Mouse (Mus musculus) lung, embryonic 16.5 days (tissue): ENCODE data around the gene Golim4. TPM values are rescaled to one million over a fixed set of nuclear protein-coding genes. Genes with fewer than 3 reads are reported as not detected.

Experiments
- ATAC-seq: fragments of 200-750 bp; cut with Nextera tagmentation; 2 replicates; pipeline ENCODE4 v1.8.0; 2017; ENCODE audit warnings: low read depth, mild to moderate bottlenecking, moderate library complexity
- H3K27ac ChIP-seq: fragments of 300-500 bp; sonication (generic); 2 replicates; pipeline ENCODE4 v1.5.1; 2014; ENCODE audit warnings: mild to moderate bottlenecking, control low read depth, low read length
- H3K27me3 ChIP-seq: fragments of 300-500 bp; sonication (generic); 2 replicates; pipeline ENCODE4 v1.6.1; 2014; ENCODE audit warnings: low read depth, low read length, mixed read lengths; ENCODE audit not compliant: control insufficient read depth, insufficient read depth
- H3K36me3 ChIP-seq: fragments of 300-500 bp; sonication (generic); 2 replicates; pipeline ENCODE4 v1.6.1; 2014; ENCODE audit warnings: low read length; ENCODE audit not compliant: control insufficient read depth, insufficient read depth
- H3K4me1 ChIP-seq: fragments of 300-500 bp; sonication (generic); replicated peaks from 2 replicates; pipeline ENCODE4 v1.6.1; 2014; ENCODE audit warnings: low read length, mixed read lengths; ENCODE audit not compliant: control insufficient read depth, insufficient read depth
- H3K4me2 ChIP-seq: fragments of 300-500 bp; sonication (generic); 2 replicates; pipeline ENCODE4 v1.6.1; 2014; ENCODE audit warnings: low read depth, low read length, control low read depth
- H3K4me3 ChIP-seq: fragments of 300-500 bp; sonication (generic); 2 replicates; pipeline ENCODE4 v1.5.1; 2014; ENCODE audit warnings: mild to moderate bottlenecking, low read length, control low read depth
- H3K9ac ChIP-seq: fragments of 300-500 bp; sonication (generic); 2 replicates; pipeline ENCODE4 v1.6.1; 2014; ENCODE audit warnings: low read length, control low read depth
- H3K9me3 ChIP-seq: fragments of 300-500 bp; sonication (generic); 2 replicates; pipeline ENCODE4 v1.6.1; 2016; ENCODE audit warnings: low read length; ENCODE audit not compliant: control insufficient read depth
- WGBS: fragments of 180-500 bp; shearing (Covaris S2); extraction: QIAGEN DNeasy Blood & Tissue Kit; methylation state at CpG from one replicate; pipeline ENCODE4 v1.1.7; 2014; 5-methylcytosine and 5-hydroxymethylcytosine counted together
- polyA plus RNA-seq: library from polyadenylated mRNA; unstranded; fragments of >200 nt; fragmentation: Nextera tagmentation; extraction: Ambion mirVana; gene quantifications from 2 replicates; pipeline ENCODE4 v1.2.1, GENCODE M21; 2015

Golim4 gene
- polyA plus RNA-seq, 1 experiment from 2014 or later = 51.9 TPM

DNA sequence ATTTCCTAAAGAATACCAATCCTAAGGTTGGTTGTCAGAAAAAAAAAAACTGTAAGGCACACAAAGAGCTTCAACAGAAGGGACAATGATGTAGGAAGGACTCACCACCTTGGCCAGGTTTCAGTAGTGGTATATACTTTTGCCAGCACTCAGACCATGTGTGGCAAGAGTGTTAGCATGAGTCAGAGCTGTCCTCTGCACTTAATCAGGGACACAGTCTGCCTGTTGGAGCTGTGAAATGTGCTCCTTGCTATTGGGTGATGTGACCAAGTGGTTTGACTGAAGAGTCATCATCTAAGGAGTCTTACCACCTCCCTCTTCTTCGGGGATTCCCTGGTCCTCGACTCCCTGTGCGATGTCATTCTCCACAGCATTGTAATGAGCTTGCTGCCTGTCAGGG lies 65.2 kb downstream of the Golim4 start:
- Histone ChIP-seq H3K27me3 (no peaks in the 10 kb centered on the region), H3K4me3 (no peak overlapping the region), H3K36me3 (peaks cover 16% of the 10 kb centered on the region), H3K9ac (no peak overlapping the region), H3K9me3 (no peaks in the 10 kb centered on the region), H3K27ac (no peak overlapping the region), H3K4me1 (no peaks in the 10 kb centered on the region), H3K4me2 (no peak overlapping the region)
- 90% methylated on average over 3 of the region's 3 CpGs for WGBS
- ATAC-seq = no peak

DNA sequence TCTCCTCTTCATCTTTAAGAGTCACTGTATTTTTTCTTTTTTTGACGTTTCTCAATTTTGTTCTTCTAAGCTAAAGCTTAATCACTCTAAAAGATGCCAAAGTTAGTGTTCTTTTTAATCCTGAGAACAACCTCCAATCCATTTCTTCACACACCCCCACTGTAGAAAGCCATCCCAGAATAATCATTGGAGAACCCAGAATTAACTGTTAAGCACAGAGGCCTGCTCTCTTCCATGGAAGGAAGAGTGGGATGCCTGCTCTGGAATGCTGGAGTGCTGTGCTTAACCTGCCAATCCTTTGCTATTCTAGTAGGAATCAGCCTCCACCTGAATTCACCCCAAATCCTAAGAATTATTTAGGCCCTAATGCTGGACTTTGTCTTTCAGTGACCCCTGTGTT lies 67.4 kb downstream of the Golim4 start:
- no peaks in the 10 kb centered on the region for H3K4me1 ChIP-seq
- H3K9ac ChIP-seq = no peak overlapping the region
- H3K27me3 ChIP-seq = no peaks in the 10 kb centered on the region
- no peaks in the 10 kb centered on the region for H3K9me3 ChIP-seq
- WGBS = 97% methylated on average over 1 of the region's 1 CpGs
- H3K27ac ChIP-seq = no peak overlapping the region
- no peak overlapping the region for H3K4me2 ChIP-seq
- H3K36me3 ChIP-seq = peaks cover 20% of the 10 kb centered on the region
- no peak overlapping the region for H3K4me3 ChIP-seq
- no peak for ATAC-seq

DNA sequence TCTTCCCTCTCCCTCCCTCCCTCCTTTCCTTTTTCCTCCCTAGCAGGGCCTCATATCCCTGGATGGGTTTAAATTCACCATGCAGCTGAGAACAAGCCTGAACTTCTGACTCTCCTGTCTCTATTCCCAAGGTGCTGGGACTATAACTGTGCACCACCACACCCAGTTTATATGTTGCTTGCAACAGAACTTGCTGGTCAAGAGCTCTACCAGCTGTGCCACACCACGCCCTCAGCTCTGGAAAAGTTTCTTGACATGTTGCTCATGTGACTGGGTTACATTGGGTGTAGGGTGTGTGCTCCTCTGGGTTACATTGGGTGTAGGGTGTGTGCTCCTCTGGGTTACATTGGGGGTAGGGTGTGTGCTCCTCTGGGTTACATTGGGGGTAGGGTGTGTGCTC lies 75.2 kb downstream of the Golim4 start:
- no peak overlapping the region for H3K4me2 ChIP-seq
- H3K36me3 ChIP-seq = peaks cover 17% of the 10 kb centered on the region
- H3K27ac ChIP-seq = no peak overlapping the region
- no peak overlapping the region for H3K4me3 ChIP-seq
- no peak for ATAC-seq
- no peaks in the 10 kb centered on the region for H3K4me1 ChIP-seq
- H3K9ac ChIP-seq = no peak overlapping the region
- H3K9me3 ChIP-seq = peaks cover 3% of the 10 kb centered on the region; the same call in 1 of the 2 replicates
- 89% methylated on average over 1 of the region's 1 CpGs for WGBS
- no peaks in the 10 kb centered on the region for H3K27me3 ChIP-seq

DNA sequence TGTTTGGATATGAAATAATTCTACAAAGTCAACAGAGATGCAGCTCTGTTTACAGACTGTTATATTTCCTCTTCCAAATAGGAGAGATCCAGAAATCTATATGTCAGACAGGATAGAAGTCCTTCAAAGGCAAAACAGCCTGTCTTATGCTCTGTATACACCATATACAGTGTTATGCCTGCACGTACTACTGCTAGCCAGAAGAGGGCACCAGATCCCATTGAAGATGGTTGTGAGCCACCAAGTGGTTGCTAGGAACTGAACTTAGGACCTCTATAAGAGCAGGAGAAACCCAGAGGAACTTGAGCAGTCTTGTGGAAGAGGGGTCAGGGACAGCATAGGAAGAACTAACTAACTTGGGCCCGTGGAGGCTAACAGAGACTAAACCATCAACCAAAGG lies 77.5 kb downstream of the Golim4 start:
- ATAC-seq = no peak
- 81% methylated on average over 2 of the region's 2 CpGs for WGBS
- Histone ChIP-seq H3K9ac (no peak overlapping the region), H3K27me3 (no peaks in the 10 kb centered on the region), H3K36me3 (peaks cover 14% of the 10 kb centered on the region), H3K4me3 (no peak overlapping the region), H3K4me2 (no peak overlapping the region), H3K4me1 (no peaks in the 10 kb centered on the region), H3K9me3 (peaks cover 3% of the 10 kb centered on the region; the same call in 1 of the 2 replicates), H3K27ac (no peak overlapping the region)

DNA sequence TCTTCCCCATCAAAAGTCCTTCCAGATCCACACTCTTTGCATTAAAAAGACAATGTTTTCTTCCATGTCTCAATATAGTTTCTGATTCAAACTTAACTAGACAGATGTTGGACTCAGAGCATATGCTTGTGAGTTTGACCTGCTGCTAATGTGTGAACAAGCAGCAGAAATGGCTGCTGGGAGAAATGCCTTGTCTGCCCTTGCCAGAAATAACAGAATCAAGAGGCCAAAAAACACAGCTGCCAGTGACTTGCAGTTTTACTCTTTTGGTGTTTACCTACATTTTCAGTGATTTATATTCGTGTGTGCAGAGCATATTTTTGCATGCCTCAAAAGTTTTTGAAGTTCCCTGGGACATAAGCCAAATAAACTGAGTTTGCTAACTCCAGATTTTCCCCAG lies 87.9 kb downstream of the Golim4 start:
- H3K4me1 ChIP-seq = no peaks in the 10 kb centered on the region
- H3K9ac ChIP-seq = no peak overlapping the region
- H3K9me3 ChIP-seq = no peaks in the 10 kb centered on the region
- H3K4me2 ChIP-seq = no peak overlapping the region
- H3K27ac ChIP-seq = no peak overlapping the region
- no peaks in the 10 kb centered on the region for H3K27me3 ChIP-seq
- H3K36me3 ChIP-seq = 0 out of 2 replicates have a peak, but pooled peaks cover 2% of the 10 kb centered on the region
- ATAC-seq = no peak
- no peak overlapping the region for H3K4me3 ChIP-seq
- 30% methylated on average over 1 of the region's 1 CpGs for WGBS

DNA sequence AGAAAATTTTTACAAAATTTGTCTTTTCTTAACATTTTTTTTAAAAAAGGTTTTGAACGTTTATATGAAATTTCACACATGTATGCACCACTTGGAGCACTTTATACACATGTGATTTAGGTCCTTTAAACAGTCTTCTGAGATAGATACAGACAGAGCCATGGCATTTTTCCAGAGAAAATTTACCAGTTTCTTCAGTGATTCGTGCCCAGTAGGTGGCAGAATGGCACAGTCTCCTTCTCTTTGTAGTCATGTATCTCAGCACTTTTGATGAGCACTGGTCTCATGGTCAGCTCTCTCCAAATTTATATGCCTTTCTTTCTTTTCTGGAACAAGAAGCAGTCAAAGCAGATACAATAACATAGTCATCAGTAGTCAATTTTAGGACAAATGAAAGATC lies 92.5 kb downstream of the Golim4 start:
- ATAC-seq = no peak
- 22% methylated on average over 2 of the region's 2 CpGs for WGBS
- H3K4me1 ChIP-seq = no peaks in the 10 kb centered on the region
- no peak overlapping the region for H3K4me3 ChIP-seq
- H3K27me3 ChIP-seq = no peaks in the 10 kb centered on the region
- H3K9me3 ChIP-seq = no peaks in the 10 kb centered on the region
- H3K4me2 ChIP-seq = no peak overlapping the region
- H3K27ac ChIP-seq = no peak overlapping the region
- no peak overlapping the region for H3K9ac ChIP-seq
- no peaks in the 10 kb centered on the region for H3K36me3 ChIP-seq

DNA sequence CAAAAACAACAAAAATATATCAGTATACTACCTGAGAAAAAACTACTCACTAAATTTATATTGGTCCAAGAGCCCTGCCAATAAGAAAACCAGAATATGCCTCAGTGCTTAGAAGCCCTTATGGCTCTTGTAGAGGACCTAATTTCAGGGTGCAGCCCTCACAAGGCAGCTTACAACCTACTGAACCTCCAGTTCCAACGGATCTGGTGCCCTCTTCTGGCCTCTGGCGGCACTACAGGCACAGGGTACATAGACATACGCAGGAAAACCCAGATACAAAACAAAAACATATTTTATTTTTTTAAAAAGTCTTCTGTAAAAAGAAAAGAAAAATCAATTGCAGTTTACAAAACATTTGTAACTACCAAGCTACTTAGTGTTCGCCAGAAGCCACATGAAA lies 95.1 kb downstream of the Golim4 start:
- Histone ChIP-seq H3K36me3 (no peaks in the 10 kb centered on the region), H3K4me2 (no peak overlapping the region), H3K9me3 (no peaks in the 10 kb centered on the region), H3K27me3 (no peaks in the 10 kb centered on the region), H3K27ac (no peak overlapping the region), H3K4me3 (no peak overlapping the region), H3K4me1 (no peaks in the 10 kb centered on the region), H3K9ac (no peak overlapping the region)
- WGBS = 31% methylated on average over 4 of the region's 4 CpGs
- no peak for ATAC-seq

DNA sequence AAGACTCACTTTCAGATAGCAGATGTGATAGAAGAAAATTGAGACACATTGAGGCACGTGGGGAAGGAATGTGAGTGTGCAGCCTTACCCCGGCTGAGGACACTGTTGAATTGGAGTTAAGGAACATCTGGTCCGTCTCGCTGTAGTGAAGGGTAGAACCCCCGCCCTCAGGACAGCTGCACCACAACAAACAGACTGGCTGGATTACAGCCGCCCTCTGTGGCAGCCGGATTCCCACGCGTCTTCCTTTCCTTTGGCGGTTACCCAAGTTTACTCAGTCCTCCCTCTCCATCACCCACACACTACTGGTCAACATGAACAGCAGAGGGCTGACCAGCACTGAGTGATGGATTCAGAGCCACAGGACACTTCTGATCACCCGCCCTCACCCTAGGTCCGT lies 96.0 kb downstream of the Golim4 start:
- Histone ChIP-seq H3K4me3 (no peak overlapping the region), H3K4me2 (no peak overlapping the region), H3K4me1 (no peaks in the 10 kb centered on the region), H3K27me3 (no peaks in the 10 kb centered on the region), H3K9me3 (no peaks in the 10 kb centered on the region), H3K36me3 (no peaks in the 10 kb centered on the region), H3K9ac (no peak overlapping the region), H3K27ac (no peak overlapping the region)
- ATAC-seq = peak; percentile 98
- WGBS = 47% methylated on average over 12 of the region's 12 CpGs

DNA sequence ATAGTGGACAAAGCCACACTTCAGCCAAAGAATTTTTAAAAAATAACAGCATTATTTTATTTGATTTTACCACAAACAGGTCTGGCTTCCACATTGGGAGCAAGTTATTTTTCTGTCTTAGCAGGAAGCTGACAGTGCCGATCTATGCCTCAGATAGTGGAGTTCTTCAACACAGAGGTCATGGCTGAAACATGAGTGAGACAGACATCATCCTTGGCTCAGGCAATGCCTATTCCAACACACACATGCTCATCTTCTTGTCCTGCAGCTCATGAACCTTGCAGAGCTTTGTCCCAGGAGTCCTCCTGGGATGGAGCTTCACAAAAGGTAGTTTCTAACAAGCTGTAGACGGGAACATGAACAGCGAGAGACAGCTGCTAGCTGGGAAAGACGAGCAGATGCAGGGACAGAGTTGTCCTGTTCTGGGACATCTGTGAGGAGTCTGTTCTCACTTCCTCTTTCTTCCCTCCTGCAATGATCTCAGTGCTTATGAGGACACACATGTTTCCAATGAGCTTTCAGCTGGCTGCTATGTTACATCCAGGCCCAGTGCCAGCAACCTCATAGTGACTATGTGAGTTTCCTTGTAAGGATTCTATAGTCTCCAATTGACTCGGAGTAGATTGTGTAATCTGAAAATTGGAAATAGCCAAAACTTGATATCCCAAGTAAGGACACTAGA lies 121.3 kb downstream of the Golim4 start:
- peaks cover 3% of the 10 kb centered on the region; the same call in 1 of the 2 replicates for H3K4me1 ChIP-seq
- peak; percentile 96 for ATAC-seq
- no peak overlapping the region for H3K9ac ChIP-seq
- H3K27me3 ChIP-seq = no peaks in the 10 kb centered on the region
- H3K36me3 ChIP-seq = no peaks in the 10 kb centered on the region
- 42% methylated on average over 5 of the region's 5 CpGs for WGBS
- no peaks in the 10 kb centered on the region for H3K9me3 ChIP-seq
- H3K4me3 ChIP-seq = no peak overlapping the region
- peak overlapping the region; percentile 68 for H3K27ac ChIP-seq
- no peak overlapping the region for H3K4me2 ChIP-seq

DNA sequence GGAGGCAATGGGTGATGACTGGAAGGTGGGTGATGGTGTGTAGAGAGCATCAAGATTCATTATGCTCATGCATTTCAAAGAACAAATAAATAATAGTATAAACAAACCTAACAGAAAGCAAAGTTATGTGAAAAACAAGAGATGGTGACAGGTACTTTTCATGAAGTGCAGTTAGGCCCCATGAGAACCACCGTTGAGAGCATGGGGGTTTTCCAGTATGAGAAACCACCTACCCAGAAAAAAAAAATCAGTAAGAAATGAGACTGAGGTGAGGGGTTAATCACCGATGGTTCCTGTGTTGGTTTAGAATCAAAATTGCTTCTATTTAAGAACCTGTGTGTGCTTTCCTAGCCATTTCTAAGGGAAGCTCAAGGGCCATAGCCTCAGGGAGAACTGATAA lies 121.9 kb downstream of the Golim4 start:
- H3K27me3 ChIP-seq = no peaks in the 10 kb centered on the region
- no peak overlapping the region for H3K4me2 ChIP-seq
- peak overlapping the region; percentile 68 for H3K27ac ChIP-seq
- no peak overlapping the region for H3K4me3 ChIP-seq
- peaks cover 3% of the 10 kb centered on the region; the same call in 1 of the 2 replicates for H3K4me1 ChIP-seq
- no peaks in the 10 kb centered on the region for H3K36me3 ChIP-seq
- no peaks in the 10 kb centered on the region for H3K9me3 ChIP-seq
- H3K9ac ChIP-seq = no peak overlapping the region
- WGBS = 69% methylated on average over 2 of the region's 2 CpGs
- no peak for ATAC-seq
